Mouse (Mus musculus): ENCODE results near the gene Tmem150b. TPM values are rescaled to one million over a fixed set of nuclear protein-coding genes. Genes with fewer than 3 reads are reported as not detected.

Gene Tmem150b
- 0.09 and 0.25 TPM in 2 replicates for polyA plus RNA-seq (2015; fragmentation: Nextera tagmentation; extraction: Ambion mirVana)

GRCm38 (mm10) chr7:4725169-4725568, at the start of gene Tmem150b:
Gene Tmem150b (minus strand): TSS chr7:4725249.
- Histone ChIP-seq H3K27ac (no peak within 1 kb of the TSS), H3K4me2 (no peak within 1 kb of the TSS), H3K4me3 (no peak within 1 kb of the TSS), H3K4me1 (no peaks in the 10 kb centered on the region; the same call in 1 of the 2 replicates), H3K9ac (no peak within 1 kb of the TSS), H3K27me3 (replicated peaks) (no peaks in the 10 kb centered on the region), H3K9me3 (no peaks in the 10 kb centered on the region), H3K36me3 (replicated peaks) (no peaks in the 10 kb centered on the region)
- ATAC-seq (replicated peaks), result no peak
- 85% methylated on average over 7 of the region's 7 CpGs for WGBS

- Histone ChIP-seq H3K36me3 (replicated peaks) (no peaks in the 10 kb centered on the region), H3K4me2 (no peak within 1 kb of the TSS), H3K9me3 (no peaks in the 10 kb centered on the region), H3K27me3 (replicated peaks) (peaks cover 10% of the 10 kb centered on the region), H3K4me1 (no peaks in the 10 kb centered on the region), H3K27ac (no peak within 1 kb of the TSS), H3K9ac (no peak within 1 kb of the TSS), H3K4me3 (no peak within 1 kb of the TSS)
- WGBS, result 67% methylated on average over 5 of the region's 5 CpGs
- no peak for ATAC-seq (replicated peaks)
These were observed 46.2 kb upstream of the Tmem150b start, which contains the start of gene Fam71e2 for GRCm38 (mm10) chr7:4771202-4771601. Gene Fam71e2 (minus strand): TSS chr7:4771302.

GRCm38 (mm10) chr7:4764946-4765710, 40.1 kb upstream of the Tmem150b start:
- H3K27ac ChIP-seq, result no peak overlapping the region
- no peak for ATAC-seq (replicated peaks)
- no peaks in the 10 kb centered on the region for H3K4me1 ChIP-seq
- H3K9ac ChIP-seq, result no peak overlapping the region
- no peaks in the 10 kb centered on the region for H3K9me3 ChIP-seq
- H3K27me3 ChIP-seq (replicated peaks), result no peaks in the 10 kb centered on the region
- no peak overlapping the region for H3K4me2 ChIP-seq
- H3K36me3 ChIP-seq (replicated peaks), result no peaks in the 10 kb centered on the region
- 19% methylated on average over 4 of the region's 4 CpGs for WGBS
- no peak overlapping the region for H3K4me3 ChIP-seq

- Histone ChIP-seq H3K9ac (no peak overlapping the region), H3K36me3 (replicated peaks) (no peaks in the 10 kb centered on the region), H3K27ac (no peak overlapping the region), H3K4me2 (no peak overlapping the region), H3K4me1 (no peaks in the 10 kb centered on the region), H3K9me3 (no peaks in the 10 kb centered on the region), H3K27me3 (replicated peaks) (no peaks in the 10 kb centered on the region), H3K4me3 (no peak overlapping the region)
- WGBS, result 46% methylated on average over 1 of the region's 1 CpGs
- no peak for ATAC-seq (replicated peaks)
These were observed 34.6 kb upstream of the Tmem150b start for GRCm38 (mm10) chr7:4759670-4760069.

- Histone ChIP-seq H3K4me2 (peak within 1 kb of the TSS; percentile 56), H3K27me3 (replicated peaks) (no peaks in the 10 kb centered on the region), H3K9me3 (no peaks in the 10 kb centered on the region), H3K4me1 (peaks cover 18% of the 10 kb centered on the region), H3K9ac (peak within 1 kb of the TSS; percentile 12; the same call in 1 of the 2 replicates), H3K27ac (no peak within 1 kb of the TSS), H3K4me3 (peak within 1 kb of the TSS; percentile 37), H3K36me3 (replicated peaks) (no peaks in the 10 kb centered on the region)
- ATAC-seq (replicated peaks), result peak; percentile 93
- 3% methylated on average over 24 of the region's 24 CpGs for WGBS
These were observed 27.9 kb upstream of the Tmem150b start, which contains the start of gene Cox6b2 for GRCm38 (mm10) chr7:4752821-4753570. Gene Cox6b2 (minus strand): TSS chr7:4753094.

- Histone ChIP-seq H3K4me3 (peak overlapping the region; percentile 37), H3K27me3 (replicated peaks) (no peaks in the 10 kb centered on the region), H3K9me3 (no peaks in the 10 kb centered on the region), H3K4me2 (peak overlapping the region; percentile 56), H3K9ac (peak overlapping the region; percentile 12; the same call in 1 of the 2 replicates), H3K4me1 (peaks cover 18% of the 10 kb centered on the region), H3K36me3 (replicated peaks) (no peaks in the 10 kb centered on the region), H3K27ac (no peak overlapping the region)
- under 1% methylated on average over 30 of the region's 30 CpGs for WGBS
- ATAC-seq (replicated peaks), result peak; percentile 77
These were observed 27.1 kb upstream of the Tmem150b start for GRCm38 (mm10) chr7:4751971-4752820.

GRCm38 (mm10) chr7:4749169-4749568, 24.1 kb upstream of the Tmem150b start:
- peaks cover 18% of the 10 kb centered on the region for H3K4me1 ChIP-seq
- WGBS, result 81% methylated on average over 2 of the region's 2 CpGs
- H3K36me3 ChIP-seq (replicated peaks), result no peaks in the 10 kb centered on the region; the same call in 1 of the 2 replicates
- no peak overlapping the region for H3K27ac ChIP-seq
- H3K9me3 ChIP-seq, result no peaks in the 10 kb centered on the region
- no peak overlapping the region for H3K4me2 ChIP-seq
- no peak overlapping the region for H3K4me3 ChIP-seq
- ATAC-seq (replicated peaks), result no peak
- no peaks in the 10 kb centered on the region for H3K27me3 ChIP-seq (replicated peaks)
- H3K9ac ChIP-seq, result no peak overlapping the region

- Histone ChIP-seq H3K9ac (no peak overlapping the region), H3K36me3 (replicated peaks) (no peaks in the 10 kb centered on the region; the same call in 1 of the 2 replicates), H3K27me3 (replicated peaks) (no peaks in the 10 kb centered on the region), H3K27ac (no peak overlapping the region), H3K4me3 (no peak overlapping the region), H3K9me3 (no peaks in the 10 kb centered on the region), H3K4me2 (no peak overlapping the region), H3K4me1 (peaks cover 18% of the 10 kb centered on the region)
- 87% methylated on average over 4 of the region's 4 CpGs for WGBS
- no peak for ATAC-seq (replicated peaks)
These were observed 23.3 kb upstream of the Tmem150b start for GRCm38 (mm10) chr7:4748321-4748720.

- Histone ChIP-seq H3K27me3 (replicated peaks) (no peaks in the 10 kb centered on the region), H3K9ac (no peak overlapping the region), H3K4me2 (no peak overlapping the region), H3K4me1 (peaks cover 17% of the 10 kb centered on the region), H3K9me3 (no peaks in the 10 kb centered on the region), H3K4me3 (no peak overlapping the region), H3K27ac (no peak overlapping the region), H3K36me3 (replicated peaks) (no peaks in the 10 kb centered on the region; the same call in 1 of the 2 replicates)
- ATAC-seq (replicated peaks), result no peak
- WGBS, result 76% methylated on average over 9 of the region's 9 CpGs
These were observed 22.3 kb upstream of the Tmem150b start for GRCm38 (mm10) chr7:4747156-4747899.

- Histone ChIP-seq H3K4me3 (no peak overlapping the region), H3K9ac (no peak overlapping the region), H3K4me2 (no peak overlapping the region), H3K27ac (no peak overlapping the region), H3K9me3 (no peaks in the 10 kb centered on the region), H3K27me3 (replicated peaks) (no peaks in the 10 kb centered on the region), H3K4me1 (peaks cover 19% of the 10 kb centered on the region), H3K36me3 (replicated peaks) (no peaks in the 10 kb centered on the region; the same call in 1 of the 2 replicates)
- ATAC-seq (replicated peaks), result no peak; the same call in 1 of the 2 replicates
- 81% methylated on average over 22 of the region's 22 CpGs for WGBS
These were observed 21.4 kb upstream of the Tmem150b start for GRCm38 (mm10) chr7:4746326-4746980.

GRCm38 (mm10) chr7:4744886-4745285, 19.8 kb upstream of the Tmem150b start:
- 96% methylated on average over 6 of the region's 6 CpGs for WGBS
- H3K9ac ChIP-seq, result no peak overlapping the region
- no peak overlapping the region for H3K4me3 ChIP-seq
- no peaks in the 10 kb centered on the region for H3K9me3 ChIP-seq
- H3K4me2 ChIP-seq, result no peak overlapping the region
- no peaks in the 10 kb centered on the region; the same call in 1 of the 2 replicates for H3K36me3 ChIP-seq (replicated peaks)
- H3K27me3 ChIP-seq (replicated peaks), result no peaks in the 10 kb centered on the region
- H3K27ac ChIP-seq, result no peak overlapping the region
- no peak for ATAC-seq (replicated peaks)
- H3K4me1 ChIP-seq, result peaks cover 26% of the 10 kb centered on the region
